Mouse (Mus musculus): Measurements from ENCODE around the gene Gm28047. TPM values are rescaled to one million over a fixed set of nuclear protein-coding genes. Genes with fewer than 3 reads are reported as not detected.

Gm28047 gene
- polyA plus RNA-seq, 1 experiment from 2014 or later, result not detected

GRCm38 (mm10) chr15:102506464-102506830 is 118.4 kb downstream of the Gm28047 start:
- Histone ChIP-seq H3K4me2 (no peak overlapping the region), H3K9me3 (ENCODE audit: low read depth, low read length) (no peaks in the 10 kb centered on the region), H3K27me3 (ENCODE audit: insufficient read depth, low read length) (no peaks in the 10 kb centered on the region), H3K4me3 (ENCODE audit: low read depth, low read length) (no peak overlapping the region), H3K36me3 (ENCODE audit: insufficient read depth) (peaks cover 47% of the 10 kb centered on the region), H3K9ac (no peak overlapping the region), H3K4me1 (ENCODE audit: insufficient read depth) (peaks cover 10% of the 10 kb centered on the region; the same call in 1 of the 2 replicates), H3K27ac (ENCODE audit: low read depth) (no peak overlapping the region)
- ATAC-seq (ENCODE audit: insufficient read depth), result no peak
- WGBS, result 22% methylated on average over 2 of the region's 2 CpGs
- TF ChIP-seq CTCF (IDR thresholded peaks at IDR 0.05; ENCODE audit: low read depth), result no peak
- no peak for DNase-seq

- no peak overlapping the region for H3K27ac ChIP-seq (ENCODE audit: low read depth)
- 73% methylated on average over 9 of the region's 9 CpGs for WGBS
- H3K27me3 ChIP-seq (ENCODE audit: insufficient read depth, low read length), result no peaks in the 10 kb centered on the region
- no peak overlapping the region for H3K4me2 ChIP-seq
- no peak for DNase-seq
- no peak for TF ChIP-seq CTCF (IDR thresholded peaks at IDR 0.05; ENCODE audit: low read depth)
- no peak overlapping the region for H3K4me3 ChIP-seq (ENCODE audit: low read depth, low read length)
- no peak for ATAC-seq (ENCODE audit: insufficient read depth)
- H3K9me3 ChIP-seq (ENCODE audit: low read depth, low read length), result no peaks in the 10 kb centered on the region
- peaks cover 5% of the 10 kb centered on the region; the same call in 1 of the 2 replicates for H3K4me1 ChIP-seq (ENCODE audit: insufficient read depth)
- H3K9ac ChIP-seq, result no peak overlapping the region
- peaks cover 52% of the 10 kb centered on the region for H3K36me3 ChIP-seq (ENCODE audit: insufficient read depth)
These were observed 119.0 kb downstream of the Gm28047 start for GRCm38 (mm10) chr15:102505770-102506463.

GRCm38 (mm10) chr15:102505073-102505769 is 119.6 kb downstream of the Gm28047 start:
- Histone ChIP-seq H3K4me1 (ENCODE audit: insufficient read depth) (peaks cover 5% of the 10 kb centered on the region; the same call in 1 of the 2 replicates), H3K36me3 (ENCODE audit: insufficient read depth) (peaks cover 59% of the 10 kb centered on the region), H3K9me3 (ENCODE audit: low read depth, low read length) (no peaks in the 10 kb centered on the region), H3K4me3 (ENCODE audit: low read depth, low read length) (no peak overlapping the region), H3K4me2 (no peak overlapping the region), H3K27me3 (ENCODE audit: insufficient read depth, low read length) (no peaks in the 10 kb centered on the region), H3K27ac (ENCODE audit: low read depth) (no peak overlapping the region), H3K9ac (no peak overlapping the region)
- DNase-seq, result no peak
- ATAC-seq (ENCODE audit: insufficient read depth), result no peak
- 67% methylated on average over 12 of the region's 12 CpGs for WGBS
- TF ChIP-seq CTCF (IDR thresholded peaks at IDR 0.05; ENCODE audit: low read depth), result no peak

DNA sequence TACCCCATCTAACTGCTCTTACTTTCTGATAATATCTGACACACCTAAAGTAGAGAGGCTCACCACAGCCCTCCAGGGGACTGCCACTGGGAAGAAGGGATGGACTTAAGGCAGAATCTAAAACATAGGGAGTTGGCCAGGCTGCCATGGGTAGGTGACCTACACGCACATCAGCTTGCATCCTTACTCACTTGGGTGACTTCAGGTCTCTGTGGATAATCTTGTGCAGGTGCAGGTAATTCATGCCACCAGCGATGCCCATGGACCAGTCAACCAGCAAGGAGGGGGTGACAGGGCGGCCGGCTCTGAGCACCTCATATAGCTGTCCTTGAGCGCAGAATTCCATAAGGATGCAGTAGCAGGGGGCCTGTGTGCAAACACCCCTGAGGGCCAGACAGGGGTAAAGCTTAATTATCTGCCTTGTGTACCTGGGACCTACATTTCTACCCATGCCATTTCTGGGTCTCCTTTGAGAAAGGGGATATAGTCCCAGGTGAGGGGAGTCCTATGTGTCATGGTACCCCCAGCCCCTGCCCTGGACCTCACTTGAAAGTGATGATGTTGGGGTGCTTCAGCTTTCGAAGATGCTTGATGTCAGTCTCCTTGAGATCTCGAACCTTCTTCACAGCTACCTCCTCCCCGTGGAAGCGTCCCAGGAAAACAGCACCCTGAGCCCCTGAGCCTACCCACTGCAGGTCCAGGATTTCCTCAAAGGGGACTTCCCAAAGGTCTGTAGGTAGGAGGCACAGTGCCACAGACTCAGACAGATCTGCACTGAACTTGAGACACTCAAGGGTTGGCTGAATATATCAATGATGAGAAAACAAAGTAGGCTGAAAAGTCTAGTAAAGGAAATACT is 120.7 kb downstream of the Gm28047 start:
- DNase-seq (no peak), ATAC-seq (ENCODE audit: insufficient read depth) (no peak; the same call in 1 of the 2 replicates)
- Histone ChIP-seq H3K27me3 (ENCODE audit: insufficient read depth, low read length) (no peaks in the 10 kb centered on the region), H3K9ac (no peak overlapping the region), H3K27ac (ENCODE audit: low read depth) (no peak overlapping the region), H3K36me3 (ENCODE audit: insufficient read depth) (peaks cover 70% of the 10 kb centered on the region), H3K4me3 (ENCODE audit: low read depth, low read length) (no peak overlapping the region), H3K9me3 (ENCODE audit: low read depth, low read length) (no peaks in the 10 kb centered on the region), H3K4me1 (ENCODE audit: insufficient read depth) (no peaks in the 10 kb centered on the region), H3K4me2 (no peak overlapping the region)
- TF ChIP-seq CTCF (IDR thresholded peaks at IDR 0.05; ENCODE audit: low read depth), result no peak
- 80% methylated on average over 9 of the region's 9 CpGs for WGBS

DNA sequence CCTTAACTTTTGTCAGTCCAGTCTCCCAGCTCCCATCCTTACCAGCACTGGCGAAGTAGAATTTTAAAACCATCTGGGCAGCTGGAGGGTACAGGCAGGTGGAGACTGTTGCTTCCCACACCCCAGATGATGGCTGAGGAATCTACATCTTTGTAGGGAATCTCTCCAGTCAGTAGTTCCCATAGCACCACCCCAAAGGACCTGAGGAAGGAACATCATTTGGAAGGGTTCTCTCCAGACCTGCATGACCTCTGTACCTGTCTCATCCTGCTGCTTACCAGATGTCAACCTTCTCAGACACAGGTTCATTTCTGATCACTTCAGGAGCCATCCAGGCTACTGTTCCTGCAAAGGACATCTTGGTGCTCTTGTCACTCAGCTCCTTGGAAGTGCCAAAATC is 121.4 kb downstream of the Gm28047 start, which contains the start of gene Gm10337:
TSS of gene Gm10337 (plus strand) at position 276 of the 400 bp plus-strand sequence.
- H3K9ac ChIP-seq, result no peak within 1 kb of the TSS
- no peaks in the 10 kb centered on the region for H3K9me3 ChIP-seq (ENCODE audit: low read depth, low read length)
- H3K27me3 ChIP-seq (ENCODE audit: insufficient read depth, low read length), result no peaks in the 10 kb centered on the region
- no peaks in the 10 kb centered on the region for H3K4me1 ChIP-seq (ENCODE audit: insufficient read depth)
- H3K4me2 ChIP-seq, result no peak within 1 kb of the TSS
- no peak within 1 kb of the TSS for H3K27ac ChIP-seq (ENCODE audit: low read depth)
- no peak for TF ChIP-seq CTCF (IDR thresholded peaks at IDR 0.05; ENCODE audit: low read depth)
- ATAC-seq (ENCODE audit: insufficient read depth) (no peak; the same call in 1 of the 2 replicates), DNase-seq (no peak)
- peaks cover 77% of the 10 kb centered on the region for H3K36me3 ChIP-seq (ENCODE audit: insufficient read depth)
- no peak within 1 kb of the TSS for H3K4me3 ChIP-seq (ENCODE audit: low read depth, low read length)
- WGBS, result 86% methylated on average over 1 of the region's 1 CpGs

DNA sequence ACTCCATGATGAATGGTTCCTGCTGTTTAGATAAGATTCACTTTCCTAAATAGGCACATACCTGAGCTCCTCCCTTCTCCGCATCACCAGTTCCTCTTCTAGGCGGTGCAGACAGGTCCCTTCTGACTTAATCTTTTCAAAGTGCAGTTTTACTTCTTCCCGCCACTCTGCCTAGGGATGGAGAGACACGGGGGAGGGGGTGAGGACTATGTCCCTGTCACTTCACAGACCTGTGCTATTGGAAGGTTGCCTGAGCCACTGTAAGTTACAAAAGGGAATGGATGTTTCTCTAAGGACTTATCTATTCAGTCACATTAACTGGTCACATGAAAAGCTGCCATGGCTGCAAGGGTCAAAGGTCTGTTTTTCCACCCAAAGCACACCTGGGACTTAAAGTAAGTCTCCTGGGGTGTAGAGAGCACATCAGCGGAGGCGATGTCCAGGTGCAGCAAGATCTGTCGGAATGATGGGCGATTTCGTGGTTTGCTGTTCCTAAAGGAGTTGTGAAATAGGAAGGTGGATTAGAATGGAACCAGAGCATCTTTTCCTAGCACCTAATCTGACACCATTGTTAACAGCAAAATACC is 122.5 kb downstream of the Gm28047 start:
- no peak overlapping the region for H3K27ac ChIP-seq (ENCODE audit: low read depth)
- WGBS, result 71% methylated on average over 9 of the region's 9 CpGs
- no peak for ATAC-seq (ENCODE audit: insufficient read depth)

More for the DNA sequence above, 122.5 kb downstream of the Gm28047 start:
- no peak for TF ChIP-seq CTCF (IDR thresholded peaks at IDR 0.05; ENCODE audit: low read depth)
- Histone ChIP-seq H3K27me3 (ENCODE audit: insufficient read depth, low read length) (no peaks in the 10 kb centered on the region), H3K9ac (no peak overlapping the region), H3K36me3 (ENCODE audit: insufficient read depth) (peaks cover 81% of the 10 kb centered on the region), H3K9me3 (ENCODE audit: low read depth, low read length) (no peaks in the 10 kb centered on the region), H3K4me3 (ENCODE audit: low read depth, low read length) (no peak overlapping the region), H3K4me1 (ENCODE audit: insufficient read depth) (no peaks in the 10 kb centered on the region), H3K4me2 (no peak overlapping the region)
- no peak for DNase-seq

All from lung, embryonic 14.5 days (tissue).